Mouse (Mus musculus): ENCODE results near the gene Gm43720.

DNA sequence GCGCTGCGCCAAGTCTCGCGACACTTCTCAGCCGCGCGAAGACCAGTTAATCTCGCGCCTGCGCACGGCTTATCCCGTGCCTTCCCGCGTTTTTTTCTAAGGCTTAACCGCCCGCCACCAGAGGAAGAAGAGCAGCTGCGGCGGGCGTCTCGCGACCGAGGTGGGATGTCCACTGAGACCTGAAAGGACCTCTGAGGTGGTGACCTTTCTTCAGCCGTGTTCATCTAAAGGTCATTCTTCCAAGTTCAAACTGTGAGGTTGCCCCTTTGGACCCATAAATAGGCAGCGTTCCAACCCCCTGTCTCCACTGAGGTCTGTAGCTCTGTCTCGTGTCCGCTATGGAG is 639 bp upstream of the Gm43720 start:
- no peak for TF ChIP-seq CTCF (IDR thresholded peaks at IDR 0.05; ENCODE audit: control insufficient read depth, insufficient read depth, low read length)
- 0 out of 2 replicates have a peak, but pooled peaks have one; percentile 13 for TF ChIP-seq POLR2A (IDR thresholded peaks at IDR 0.05; ENCODE audit: borderline replicate concordance, control insufficient read depth, low read depth, low read length)

Measured in bone marrow, adult 2 months (tissue).